Mouse (Mus musculus): ENCODE measurements at regions not wholly inside any gene's neighbourhood (a gene's known extent, or its start where the extent isn't known, plus 50 kb on each side); places are given as distances from the start of the nearest gene placed in this dataset.

- H3K4me3 ChIP-seq (ENCODE audit: low read depth, low read length): no peak overlapping the region
- TF ChIP-seq CTCF (IDR thresholded peaks at IDR 0.05; ENCODE audit: low read depth): no peak
- no peaks in the 10 kb centered on the region for H3K9me3 ChIP-seq (ENCODE audit: control insufficient read depth)
- H3K27ac ChIP-seq (ENCODE audit: low read depth, low read length): no peak overlapping the region
- H3K27me3 ChIP-seq (replicated peaks; ENCODE audit: control insufficient read depth, insufficient read depth, low read length): no peaks in the 10 kb centered on the region
- WGBS: 65% methylated on average over 4 of the region's 4 CpGs
- no peak overlapping the region for H3K9ac ChIP-seq (ENCODE audit: low read depth, low read length)
- no peak overlapping the region for H3K4me2 ChIP-seq (replicated peaks; ENCODE audit: low read depth)
- no peaks in the 10 kb centered on the region for H3K4me1 ChIP-seq (replicated peaks; ENCODE audit: control insufficient read depth, insufficient read depth, low read length)
- no peak for ATAC-seq
- H3K36me3 ChIP-seq (ENCODE audit: control insufficient read depth, insufficient read depth): no peaks in the 10 kb centered on the region
Observed at GRCm38 (mm10) chr12:9918026-9918425, 348.1 kb downstream of the Osr1 start.

DNA sequence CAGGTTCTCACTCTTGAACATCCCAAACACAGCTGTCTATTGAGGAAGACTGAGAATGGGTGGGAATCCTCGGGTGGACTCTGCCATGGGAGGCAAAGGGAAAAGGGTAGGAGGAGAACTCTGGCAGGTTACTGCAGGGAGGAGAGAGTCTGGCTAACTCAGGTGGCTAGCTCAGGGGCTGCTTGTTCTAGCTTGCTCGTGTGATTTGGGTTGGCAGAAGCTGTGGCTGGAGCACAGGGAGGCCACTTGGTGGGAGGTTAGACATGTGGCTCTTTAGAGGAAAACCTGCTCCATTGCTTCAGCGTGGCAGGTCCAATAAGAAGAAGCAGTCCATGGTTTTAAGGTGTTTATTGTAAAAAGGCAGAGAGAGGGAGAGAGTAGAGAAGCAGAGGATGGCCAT, 349.1 kb downstream of the Osr1 start:
- no peak overlapping the region for H3K9ac ChIP-seq (ENCODE audit: low read depth, low read length)
- H3K4me1 ChIP-seq (replicated peaks; ENCODE audit: control insufficient read depth, insufficient read depth, low read length): no peaks in the 10 kb centered on the region
- TF ChIP-seq CTCF (IDR thresholded peaks at IDR 0.05; ENCODE audit: low read depth): no peak
- no peaks in the 10 kb centered on the region for H3K9me3 ChIP-seq (ENCODE audit: control insufficient read depth)
- no peaks in the 10 kb centered on the region for H3K27me3 ChIP-seq (replicated peaks; ENCODE audit: control insufficient read depth, insufficient read depth, low read length)
- no peak for ATAC-seq
- H3K4me2 ChIP-seq (replicated peaks; ENCODE audit: low read depth): no peak overlapping the region
- no peak overlapping the region for H3K27ac ChIP-seq (ENCODE audit: low read depth, low read length)
- H3K36me3 ChIP-seq (ENCODE audit: control insufficient read depth, insufficient read depth): no peaks in the 10 kb centered on the region
- 58% methylated on average over 3 of the region's 3 CpGs for WGBS
- no peak overlapping the region for H3K4me3 ChIP-seq (ENCODE audit: low read depth, low read length)

DNA sequence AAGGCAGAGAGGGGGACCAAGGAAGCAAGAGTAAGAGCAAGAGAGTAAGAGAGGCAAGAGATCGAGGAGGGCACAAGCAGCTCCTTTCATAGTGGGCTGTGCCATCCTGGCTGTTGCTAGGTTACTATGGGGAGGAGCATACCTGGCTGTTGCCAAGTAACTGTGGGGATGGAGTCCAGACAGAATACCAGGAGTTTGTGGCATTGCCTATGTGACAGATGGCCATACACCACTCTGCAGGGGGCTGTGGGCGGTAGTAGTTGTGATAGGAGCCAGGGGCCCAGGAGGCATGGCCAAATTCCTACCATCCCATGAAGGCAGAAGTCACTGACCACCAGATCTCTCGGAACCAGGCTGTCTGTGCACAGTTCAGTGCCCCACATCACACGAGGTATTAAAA, 349.5 kb downstream of the Osr1 start:
- H3K4me2 ChIP-seq (replicated peaks; ENCODE audit: low read depth): no peak overlapping the region
- no peak overlapping the region for H3K9ac ChIP-seq (ENCODE audit: low read depth, low read length)
- H3K4me1 ChIP-seq (replicated peaks; ENCODE audit: control insufficient read depth, insufficient read depth, low read length): no peaks in the 10 kb centered on the region
- H3K27me3 ChIP-seq (replicated peaks; ENCODE audit: control insufficient read depth, insufficient read depth, low read length): no peaks in the 10 kb centered on the region
- 81% methylated on average over 4 of the region's 4 CpGs for WGBS
- no peak for ATAC-seq
- no peak overlapping the region for H3K27ac ChIP-seq (ENCODE audit: low read depth, low read length)
- H3K36me3 ChIP-seq (ENCODE audit: control insufficient read depth, insufficient read depth): no peaks in the 10 kb centered on the region
- H3K9me3 ChIP-seq (ENCODE audit: control insufficient read depth): no peaks in the 10 kb centered on the region
- H3K4me3 ChIP-seq (ENCODE audit: low read depth, low read length): no peak overlapping the region
- no peak for TF ChIP-seq CTCF (IDR thresholded peaks at IDR 0.05; ENCODE audit: low read depth)

DNA sequence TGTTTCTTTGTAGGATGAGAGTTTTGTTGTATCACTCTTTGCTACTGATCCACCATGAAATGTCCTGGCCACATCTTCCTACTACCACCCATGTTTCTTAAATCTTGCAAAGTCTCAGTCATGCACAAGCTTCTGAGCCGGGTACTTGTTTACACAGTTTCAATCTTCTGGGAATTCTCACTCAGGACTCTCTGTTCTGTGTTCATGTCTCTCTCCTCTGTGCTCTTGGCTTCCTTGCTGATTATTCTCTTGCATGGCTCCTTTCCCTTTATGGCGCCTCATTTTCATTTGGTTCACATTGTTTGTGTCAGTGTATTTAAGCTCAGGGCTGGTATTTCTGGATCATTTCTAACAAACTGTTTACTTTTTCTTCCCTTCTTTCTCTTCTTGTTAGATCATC, 350.5 kb downstream of the Osr1 start:
- H3K4me1 ChIP-seq (replicated peaks; ENCODE audit: control insufficient read depth, insufficient read depth, low read length): no peaks in the 10 kb centered on the region
- 66% methylated on average over 2 of the region's 2 CpGs for WGBS
- no peaks in the 10 kb centered on the region for H3K27me3 ChIP-seq (replicated peaks; ENCODE audit: control insufficient read depth, insufficient read depth, low read length)
- no peak for TF ChIP-seq CTCF (IDR thresholded peaks at IDR 0.05; ENCODE audit: low read depth)
- no peak overlapping the region for H3K4me2 ChIP-seq (replicated peaks; ENCODE audit: low read depth)
- no peaks in the 10 kb centered on the region for H3K9me3 ChIP-seq (ENCODE audit: control insufficient read depth)
- H3K4me3 ChIP-seq (ENCODE audit: low read depth, low read length): no peak overlapping the region
- H3K9ac ChIP-seq (ENCODE audit: low read depth, low read length): no peak overlapping the region
- H3K27ac ChIP-seq (ENCODE audit: low read depth, low read length): no peak overlapping the region
- no peak for ATAC-seq
- H3K36me3 ChIP-seq (ENCODE audit: control insufficient read depth, insufficient read depth): no peaks in the 10 kb centered on the region

GRCm38 (mm10) chr12:9921591-9922198, 351.8 kb downstream of the Osr1 start:
- no peak overlapping the region for H3K4me2 ChIP-seq (replicated peaks; ENCODE audit: low read depth)
- no peak for ATAC-seq
- no peak for TF ChIP-seq CTCF (IDR thresholded peaks at IDR 0.05; ENCODE audit: low read depth)
- H3K9ac ChIP-seq (ENCODE audit: low read depth, low read length): no peak overlapping the region
- no peak overlapping the region for H3K4me3 ChIP-seq (ENCODE audit: low read depth, low read length)
- H3K36me3 ChIP-seq (ENCODE audit: control insufficient read depth, insufficient read depth): no peaks in the 10 kb centered on the region
- H3K27me3 ChIP-seq (replicated peaks; ENCODE audit: control insufficient read depth, insufficient read depth, low read length): no peaks in the 10 kb centered on the region
- no peak overlapping the region for H3K27ac ChIP-seq (ENCODE audit: low read depth, low read length)
- H3K9me3 ChIP-seq (ENCODE audit: control insufficient read depth): no peaks in the 10 kb centered on the region
- WGBS: 82% methylated on average over 2 of the region's 2 CpGs
- H3K4me1 ChIP-seq (replicated peaks; ENCODE audit: control insufficient read depth, insufficient read depth, low read length): no peaks in the 10 kb centered on the region

- Histone ChIP-seq H3K4me3 (ENCODE audit: low read depth, low read length) (no peak overlapping the region), H3K9me3 (ENCODE audit: control insufficient read depth) (no peaks in the 10 kb centered on the region), H3K4me1 (replicated peaks; ENCODE audit: control insufficient read depth, insufficient read depth, low read length) (no peaks in the 10 kb centered on the region), H3K36me3 (ENCODE audit: control insufficient read depth, insufficient read depth) (no peaks in the 10 kb centered on the region), H3K9ac (ENCODE audit: low read depth, low read length) (no peak overlapping the region), H3K27me3 (replicated peaks; ENCODE audit: control insufficient read depth, insufficient read depth, low read length) (no peaks in the 10 kb centered on the region), H3K27ac (ENCODE audit: low read depth, low read length) (no peak overlapping the region), H3K4me2 (replicated peaks; ENCODE audit: low read depth) (no peak overlapping the region)
- TF ChIP-seq CTCF (IDR thresholded peaks at IDR 0.05; ENCODE audit: low read depth): no peak
- 72% methylated on average over 3 of the region's 3 CpGs for WGBS
- no peak for ATAC-seq
Observed at GRCm38 (mm10) chr12:9924561-9924960, 354.6 kb downstream of the Osr1 start.

- Histone ChIP-seq H3K4me3 (ENCODE audit: low read depth, low read length) (no peak overlapping the region), H3K9ac (ENCODE audit: low read depth, low read length) (no peak overlapping the region), H3K4me1 (replicated peaks; ENCODE audit: control insufficient read depth, insufficient read depth, low read length) (no peaks in the 10 kb centered on the region), H3K4me2 (replicated peaks; ENCODE audit: low read depth) (no peak overlapping the region), H3K36me3 (ENCODE audit: control insufficient read depth, insufficient read depth) (no peaks in the 10 kb centered on the region), H3K27ac (ENCODE audit: low read depth, low read length) (no peak overlapping the region), H3K9me3 (ENCODE audit: control insufficient read depth) (no peaks in the 10 kb centered on the region), H3K27me3 (replicated peaks; ENCODE audit: control insufficient read depth, insufficient read depth, low read length) (no peaks in the 10 kb centered on the region)
- no peak for ATAC-seq
- TF ChIP-seq CTCF (IDR thresholded peaks at IDR 0.05; ENCODE audit: low read depth): no peak
- 83% methylated on average over 3 of the region's 3 CpGs for WGBS
Observed at GRCm38 (mm10) chr12:9934158-9934557, 364.2 kb downstream of the Osr1 start.
